Mouse (Mus musculus): ENCODE data around the gene Ptprd.

The Ptprd gene

DNA sequence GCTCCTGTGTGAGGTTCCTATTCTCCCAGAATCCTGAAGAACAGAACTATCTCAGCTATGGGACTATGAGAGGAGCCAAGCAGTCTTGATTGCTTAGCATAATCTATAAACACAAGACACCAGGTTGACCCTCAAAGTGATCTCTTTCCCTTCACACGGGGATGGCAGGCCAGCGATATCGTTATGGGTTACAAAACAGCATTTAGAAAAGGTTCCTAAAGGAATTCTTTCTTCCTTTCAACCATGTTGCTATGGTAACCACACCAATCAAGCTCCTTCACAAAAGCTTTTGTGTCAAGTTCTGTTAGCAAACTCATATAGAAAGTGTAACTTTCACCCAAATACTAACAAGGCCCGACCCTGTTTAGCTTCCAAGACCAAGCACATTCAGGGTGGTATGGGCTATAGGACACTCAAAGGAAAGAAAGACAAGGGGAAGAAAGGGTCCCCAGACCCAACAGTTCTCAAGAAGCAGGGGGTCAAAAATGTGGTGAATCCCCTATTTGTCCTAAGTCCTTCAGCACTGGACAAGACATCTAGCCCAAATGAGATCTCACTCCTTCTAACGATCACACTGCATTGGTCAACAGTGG is 1805.8 kb downstream of the Ptprd start:
- in situ Hi-C loops (cut with MboI, MseI) = no loop called here

DNA sequence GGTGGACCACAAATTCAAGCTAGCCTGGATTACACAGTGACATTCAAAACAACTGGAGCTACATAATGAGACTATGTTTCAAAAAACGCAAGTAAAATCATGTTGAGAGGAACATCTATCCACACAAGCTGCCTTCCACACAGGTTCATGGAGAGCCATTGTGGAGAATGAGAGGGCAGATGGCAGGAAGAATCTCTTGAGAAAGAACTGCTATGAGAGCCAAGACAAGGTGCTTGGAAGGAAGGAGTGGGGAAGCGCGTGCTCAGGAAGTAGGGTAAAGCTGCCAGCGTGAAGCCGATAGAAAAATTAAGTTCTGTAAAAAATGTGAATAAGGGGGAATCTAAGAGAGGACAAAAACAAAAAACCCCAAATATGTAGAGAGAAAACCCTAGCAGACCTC is 1808.5 kb downstream of the Ptprd start:
- in situ Hi-C loops (cut with MboI, MseI) = no loop called here

DNA sequence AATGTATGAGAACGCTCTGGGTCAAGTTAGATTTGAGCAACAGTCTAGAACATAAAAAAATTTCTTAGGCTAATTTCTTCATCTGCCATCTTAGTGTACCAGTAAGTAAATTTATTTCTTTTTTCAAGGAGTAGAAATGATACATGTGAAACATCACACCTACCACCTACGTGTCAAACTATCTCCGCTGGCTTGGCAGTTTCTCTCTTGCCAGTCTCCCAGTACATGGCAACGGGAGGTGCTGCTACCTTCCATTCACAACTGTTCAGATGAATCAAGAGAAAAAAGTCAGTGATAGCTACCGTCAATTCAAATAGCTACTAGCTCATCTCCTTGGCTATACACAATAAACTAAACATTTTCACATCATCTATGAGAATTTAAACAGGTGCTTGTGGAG is 1823.9 kb downstream of the Ptprd start:
- in situ Hi-C loops (cut with MboI, MseI) = no loop called here

DNA sequence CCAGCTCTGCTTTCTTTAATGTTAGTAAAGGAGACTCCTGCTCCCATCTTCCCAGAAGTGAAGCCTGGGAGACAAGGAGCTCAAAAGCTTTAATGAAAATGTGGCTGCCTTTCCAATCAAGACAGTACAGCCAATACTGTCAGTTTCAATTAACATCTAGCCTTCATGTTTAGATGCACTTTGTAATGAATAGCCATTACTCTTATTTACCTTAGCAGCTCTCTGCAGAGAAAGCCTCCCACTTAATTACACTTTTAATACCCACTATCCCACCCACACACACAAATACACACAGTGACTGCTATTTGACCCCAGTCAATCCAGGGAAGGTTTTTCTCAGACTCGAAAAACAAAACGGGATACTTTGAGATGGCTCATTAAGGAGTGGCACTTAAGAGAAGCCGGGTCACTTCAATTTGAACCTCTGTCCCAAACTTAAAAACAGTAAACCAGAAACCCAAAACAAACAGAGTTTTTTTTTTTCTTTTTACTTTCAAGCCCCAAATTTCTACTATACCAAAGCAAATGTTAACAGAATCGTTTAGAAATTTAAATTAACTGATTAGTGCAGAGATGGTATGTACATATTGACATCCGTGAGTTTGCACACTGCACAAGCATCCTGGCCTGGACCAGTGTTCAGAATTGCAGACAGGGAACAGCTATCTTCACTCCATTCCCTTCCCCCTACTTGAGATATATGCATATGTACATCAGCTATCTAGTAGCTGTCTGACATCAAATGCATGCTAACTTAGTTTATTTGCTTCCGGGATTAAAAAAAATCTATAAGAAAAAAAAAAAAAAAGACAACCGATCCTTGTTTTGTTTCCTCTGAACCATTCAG is 1824.6 kb downstream of the Ptprd start:
- in situ Hi-C loops (cut with MboI, MseI) = no loop called here

DNA sequence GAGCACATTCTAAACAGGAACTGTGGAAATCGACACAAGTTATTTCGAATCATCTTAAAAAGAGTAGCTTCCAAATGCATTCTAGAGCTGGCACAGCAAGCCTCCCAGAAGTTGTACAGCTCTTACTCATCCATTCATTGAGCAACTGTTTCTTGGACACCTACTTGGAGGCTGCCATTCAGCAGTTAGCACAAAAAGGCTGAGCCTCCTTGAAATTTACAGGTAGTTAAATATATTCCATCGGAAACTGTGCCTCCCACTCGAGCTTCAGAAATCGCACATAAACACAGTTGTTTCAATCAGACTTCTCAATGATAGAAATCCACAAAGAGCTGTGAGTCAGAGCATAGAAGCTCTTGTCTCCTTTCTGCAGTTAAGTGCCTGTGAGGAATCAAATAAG is 1825.9 kb downstream of the Ptprd start:
- in situ Hi-C loops (cut with MboI, MseI) = no loop called here

DNA sequence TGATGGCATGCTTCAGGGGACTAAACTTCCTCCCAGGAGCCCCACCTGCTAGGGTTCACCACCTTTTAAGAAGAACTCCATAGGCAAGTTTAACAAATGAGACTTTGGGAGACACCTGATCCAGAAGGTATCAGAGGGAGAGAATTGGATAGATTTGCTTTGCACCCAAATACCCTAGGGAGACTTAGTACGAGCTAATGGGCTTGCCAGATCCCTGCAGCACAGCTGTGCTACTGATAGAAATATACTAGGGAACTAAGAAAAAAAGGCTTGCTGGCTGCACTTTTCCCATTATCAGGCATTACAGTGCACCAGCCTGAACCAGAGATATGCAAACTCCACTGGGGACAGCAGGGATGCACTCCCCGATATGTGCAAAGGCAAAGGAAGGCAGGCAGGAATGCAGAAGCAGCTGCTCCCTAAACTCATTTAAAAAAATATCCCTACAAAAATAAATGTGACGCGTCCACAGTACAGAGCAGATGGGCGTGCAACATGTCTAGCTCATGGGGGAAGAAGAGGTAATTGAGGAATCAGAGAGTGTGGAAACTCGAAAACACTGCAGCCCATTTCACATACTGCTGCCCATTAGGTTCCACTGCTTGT is 1831.3 kb downstream of the Ptprd start:
- in situ Hi-C loops (cut with MboI, MseI) = no loop called here

DNA sequence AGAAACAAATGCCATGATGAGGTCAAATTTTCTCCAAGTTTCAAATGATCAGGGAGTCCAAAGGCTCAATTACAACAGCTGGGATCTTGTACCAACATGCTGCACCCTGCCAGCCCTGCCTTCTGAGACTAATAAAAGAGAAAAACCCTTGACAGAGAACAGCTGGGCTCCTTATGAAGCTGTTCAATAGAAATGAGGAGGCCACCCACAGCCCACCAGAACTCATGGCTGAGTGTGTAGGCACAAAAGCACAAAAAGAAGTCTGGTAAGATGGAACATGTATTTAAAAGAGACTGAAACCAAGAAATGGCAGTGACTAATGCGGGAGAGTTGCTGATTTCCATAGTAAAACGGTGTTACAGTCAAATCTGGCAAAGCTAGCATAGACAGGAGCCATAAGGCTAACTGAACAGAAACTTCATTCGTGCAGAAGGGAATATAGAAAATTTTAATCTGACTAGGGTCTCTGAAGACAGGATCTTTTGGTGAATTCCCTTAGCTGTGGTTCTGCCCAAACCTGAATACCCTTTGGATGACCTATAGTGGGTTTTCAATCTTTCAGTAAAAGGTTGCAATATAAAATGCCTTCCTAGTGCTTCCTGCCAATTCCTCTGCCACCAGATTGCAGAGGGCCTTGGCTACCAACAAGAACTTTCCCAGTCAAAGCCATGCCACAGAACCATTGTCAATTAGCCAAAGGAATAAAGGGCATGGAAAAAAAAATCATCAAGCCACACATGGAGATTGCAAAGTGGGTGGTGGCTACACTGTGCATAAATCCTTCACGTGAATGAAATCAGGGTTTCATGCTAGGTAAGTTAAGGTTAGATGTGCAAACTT is 1841.5 kb downstream of the Ptprd start:
- in situ Hi-C loops (cut with MboI, MseI) = no loop called here

DNA sequence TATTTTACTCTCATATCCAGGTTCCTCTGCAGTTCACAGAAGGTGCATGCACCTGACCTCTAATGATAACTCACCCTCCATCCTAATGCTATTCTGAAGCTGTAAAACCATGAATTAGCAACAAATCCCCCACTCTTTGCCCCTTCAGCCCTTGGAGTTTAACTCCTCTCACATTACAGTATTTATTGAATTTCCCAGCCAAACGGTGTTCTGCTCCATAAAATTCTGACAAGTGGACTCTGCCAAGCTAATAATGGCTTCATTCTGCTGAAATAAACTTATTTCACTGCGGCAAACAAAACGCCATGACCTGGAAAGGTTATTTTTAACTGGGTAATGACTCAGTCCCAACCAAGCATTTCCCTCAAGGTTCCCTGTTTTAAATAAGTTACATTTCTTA is 1842.7 kb downstream of the Ptprd start:
- in situ Hi-C loops (cut with MboI, MseI) = no loop called here

DNA sequence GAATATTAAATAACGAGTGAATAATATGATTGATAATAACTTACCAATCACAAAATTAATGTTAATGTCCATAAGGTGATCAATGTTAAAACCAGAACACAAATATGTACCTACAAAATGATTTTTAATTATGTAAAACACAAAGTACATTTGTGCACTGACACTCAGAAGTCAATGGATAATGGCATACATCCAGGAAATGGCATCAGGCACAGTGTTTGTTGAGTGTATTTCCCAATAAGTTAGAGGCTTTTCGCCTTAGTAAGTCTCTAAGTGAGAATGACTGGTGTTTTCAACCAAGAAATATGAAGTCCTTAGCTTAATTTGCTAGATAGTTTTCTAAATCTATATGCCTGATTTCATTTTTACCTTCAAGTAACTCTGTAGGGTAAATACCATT is 1843.5 kb downstream of the Ptprd start:
- in situ Hi-C loops (cut with MboI, MseI) = no loop called here

DNA sequence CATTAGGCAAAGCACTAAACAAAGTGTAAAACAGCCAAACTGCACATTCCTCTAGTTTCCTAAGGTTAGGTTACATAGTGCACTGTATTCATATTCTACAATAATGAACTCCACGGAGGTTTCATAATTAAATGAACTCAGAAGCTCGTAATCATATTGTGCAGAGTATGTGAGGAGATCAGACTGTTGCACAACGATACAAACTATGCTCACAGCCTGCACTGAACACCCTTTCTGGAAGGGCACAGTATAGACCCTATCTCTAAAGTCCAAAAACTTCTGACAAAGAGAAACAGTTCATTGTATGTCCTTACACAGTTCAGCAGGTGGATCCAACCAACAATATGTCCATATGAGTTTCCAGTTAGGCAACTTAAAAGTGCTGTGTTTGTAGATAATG is 1844.5 kb downstream of the Ptprd start:
- in situ Hi-C loops (cut with MboI, MseI) = no loop called here

DNA sequence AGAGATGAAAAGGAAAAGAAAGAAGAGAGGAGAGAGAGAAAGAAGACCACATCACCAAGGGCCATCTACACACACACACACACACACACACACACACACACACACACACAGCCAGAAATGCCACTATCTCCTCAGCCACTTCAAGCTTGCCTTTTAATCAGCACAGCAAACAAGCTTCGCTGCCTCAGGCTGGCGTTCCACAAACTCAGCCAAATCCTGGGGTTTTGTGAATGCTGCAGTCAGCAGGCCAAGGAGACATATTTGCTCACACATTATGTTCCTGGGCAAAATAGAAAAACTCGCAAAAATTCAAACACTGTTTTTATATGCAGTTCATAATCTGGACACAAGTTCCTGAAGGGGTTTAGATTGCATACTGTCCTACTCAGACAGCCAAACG is 1845.9 kb downstream of the Ptprd start:
- in situ Hi-C loops (cut with MboI, MseI) = no loop called here

DNA sequence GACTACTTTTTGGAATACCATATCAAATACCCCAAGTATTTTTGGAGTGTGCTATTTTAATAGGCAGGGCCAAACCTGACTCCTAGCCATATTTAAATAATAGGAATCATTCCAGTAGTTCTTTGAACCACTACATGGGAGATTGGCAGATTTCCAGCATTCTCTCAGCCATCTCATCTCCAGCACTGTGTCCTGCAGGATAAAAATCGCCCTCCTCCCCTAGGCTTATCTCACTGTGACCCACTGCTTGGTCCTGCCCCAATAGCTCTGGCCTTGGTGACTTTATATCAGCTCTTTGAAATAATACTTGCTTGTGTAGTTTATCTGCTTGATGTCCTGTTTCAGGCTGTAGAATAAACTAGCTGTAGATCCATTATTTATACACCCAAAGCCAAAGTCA is 1850.2 kb downstream of the Ptprd start:
- in situ Hi-C loops (cut with MboI, MseI) = no loop called here

DNA sequence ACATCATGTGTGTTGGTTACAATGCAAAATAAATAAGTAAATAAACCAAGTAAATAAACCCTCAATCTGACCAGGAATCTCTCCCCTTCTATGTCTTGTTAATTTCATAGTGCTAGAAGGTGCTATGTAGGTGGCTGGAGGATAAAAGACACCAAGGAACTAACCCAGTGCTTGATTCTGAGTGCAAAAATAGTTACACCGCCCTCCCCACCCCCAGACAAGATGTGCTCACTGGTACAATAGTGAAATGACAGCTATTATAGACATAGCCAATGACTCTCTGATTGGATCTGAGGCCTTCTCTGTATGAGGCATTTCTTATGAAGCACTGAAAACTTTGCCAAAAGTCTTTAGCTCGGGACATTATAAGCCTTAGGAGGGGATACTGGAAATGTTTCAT is 1857.6 kb downstream of the Ptprd start:
- in situ Hi-C loops (cut with MboI, MseI) = no loop called here

DNA sequence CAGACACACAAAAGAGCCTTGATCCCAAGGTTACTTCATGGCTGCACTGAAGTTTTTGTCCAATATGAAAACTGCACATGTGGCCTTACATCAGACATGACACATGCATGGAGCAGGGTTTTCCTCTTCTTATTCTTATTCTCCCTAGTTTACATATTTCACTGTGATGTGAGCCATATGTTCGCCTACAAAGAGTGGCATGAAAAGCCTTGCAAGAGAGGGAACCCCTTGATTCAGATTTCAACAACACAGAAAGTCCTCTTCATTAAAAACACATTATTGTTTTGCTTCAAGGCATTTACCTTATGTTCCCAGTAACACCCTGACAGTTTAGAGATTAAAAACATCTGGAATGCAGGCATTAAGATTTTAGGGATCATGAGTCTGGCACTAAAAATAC is 1859.3 kb downstream of the Ptprd start:
- in situ Hi-C loops (cut with MboI, MseI) = no loop called here

DNA sequence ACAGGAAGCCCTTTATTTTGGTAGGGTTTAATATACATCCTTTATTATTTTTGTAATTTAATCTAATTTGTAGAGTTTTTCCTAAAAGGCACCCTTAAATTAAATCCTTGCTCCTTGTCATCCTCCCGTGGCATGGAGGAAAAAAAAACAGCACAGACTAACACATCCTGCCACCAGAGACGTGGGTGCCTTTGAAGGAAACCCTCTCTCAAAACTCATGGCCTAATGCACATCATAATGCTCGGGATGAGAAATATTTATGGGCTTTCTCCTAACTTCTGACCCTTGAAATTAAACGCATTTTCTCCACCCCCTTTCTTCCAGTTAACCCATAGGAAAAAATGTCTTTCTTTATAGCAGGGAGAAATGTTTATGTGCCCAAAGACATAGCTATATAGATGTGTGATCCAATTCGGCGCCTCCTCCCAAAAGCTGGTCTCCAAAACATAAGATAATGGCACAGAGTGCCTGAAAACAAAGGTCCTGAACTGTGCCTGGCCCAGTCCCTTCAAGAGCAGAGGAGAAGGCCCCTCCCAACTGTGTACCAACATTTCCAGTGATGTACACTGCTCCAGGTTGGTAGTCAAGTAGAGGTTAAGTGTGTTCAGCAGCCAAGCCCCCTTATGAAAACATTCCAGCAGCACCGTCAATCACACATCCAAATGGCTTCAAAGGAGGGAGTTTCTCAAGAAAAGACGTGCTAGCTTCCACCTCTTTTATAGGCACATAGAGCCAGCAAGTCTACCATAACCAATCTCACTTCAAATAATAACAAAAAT is 1860.4 kb downstream of the Ptprd start:
- in situ Hi-C loops (cut with MboI, MseI) = no loop called here

DNA sequence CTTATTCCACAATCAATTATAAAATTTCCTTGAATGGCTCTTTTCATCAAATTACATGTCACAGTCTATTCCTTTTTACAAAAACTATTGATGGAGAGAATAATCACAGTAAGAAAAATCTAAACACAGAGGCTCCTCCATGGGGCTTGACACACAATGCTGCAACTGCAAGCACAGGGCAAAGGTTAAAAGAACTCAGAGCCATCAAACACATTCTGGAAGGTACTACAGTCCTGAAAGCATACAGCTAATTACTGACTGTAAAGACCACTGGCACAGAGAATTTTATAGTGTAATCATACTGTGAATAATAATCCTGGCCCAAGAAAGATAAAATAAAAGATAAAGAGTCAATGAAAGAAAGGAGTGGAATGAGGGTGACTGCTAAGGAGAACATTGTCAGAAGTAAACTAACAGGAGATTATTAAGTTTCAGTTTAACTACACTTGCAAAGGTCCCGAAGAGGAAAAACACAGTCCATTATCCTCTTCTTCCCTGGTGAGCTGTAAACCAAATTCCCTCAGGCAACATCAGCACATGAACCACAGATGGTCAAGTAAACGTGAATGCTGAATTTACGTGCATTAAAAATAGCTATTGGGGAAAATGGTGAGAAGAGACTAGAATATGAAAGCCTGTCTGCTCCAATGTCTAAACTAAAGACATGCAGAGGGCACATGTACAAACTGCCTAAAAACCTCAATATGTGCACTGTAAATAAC is 1861.4 kb downstream of the Ptprd start:
- in situ Hi-C loops (cut with MboI, MseI) = no loop called here

DNA sequence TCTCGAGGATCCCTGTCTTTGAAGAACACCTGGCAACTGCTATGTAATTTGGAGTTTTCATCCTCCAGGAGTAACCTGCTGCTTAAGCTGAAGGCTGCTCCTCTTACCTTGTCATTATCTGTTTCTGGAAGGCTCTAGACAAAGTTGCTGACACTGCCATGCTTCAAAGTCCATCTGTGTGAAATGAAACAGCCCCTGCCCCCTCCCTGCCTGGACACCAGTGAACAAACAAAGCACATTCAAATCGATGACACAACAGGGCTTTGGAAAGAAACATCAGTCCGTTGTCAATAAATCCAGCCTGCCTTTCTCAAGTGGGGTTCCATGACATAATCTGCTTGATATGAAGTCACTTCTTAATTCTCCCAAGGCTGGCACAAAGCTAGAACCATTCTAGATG is 1867.7 kb downstream of the Ptprd start:
- in situ Hi-C loops (cut with MboI, MseI) = no loop called here

DNA sequence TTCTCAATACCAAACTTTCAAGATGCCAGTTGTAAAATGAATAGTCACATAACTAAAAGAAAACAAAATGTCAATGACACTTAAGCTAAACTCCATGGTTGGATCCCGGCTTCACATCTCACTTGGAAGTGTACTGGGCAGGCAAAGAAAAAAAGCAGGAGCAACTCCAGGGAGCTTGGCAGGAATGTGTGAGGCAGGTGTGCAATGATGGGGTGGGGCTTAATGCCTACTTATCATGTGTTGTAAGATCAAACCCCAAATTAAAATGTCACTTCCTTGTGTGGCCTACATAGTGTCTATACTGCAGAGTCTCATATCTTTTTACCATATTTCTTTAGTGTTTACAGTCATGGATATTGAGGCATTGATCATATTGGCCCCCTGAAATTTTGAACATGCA is 1873.8 kb downstream of the Ptprd start:
- in situ Hi-C loops (cut with MboI, MseI) = no loop called here

DNA sequence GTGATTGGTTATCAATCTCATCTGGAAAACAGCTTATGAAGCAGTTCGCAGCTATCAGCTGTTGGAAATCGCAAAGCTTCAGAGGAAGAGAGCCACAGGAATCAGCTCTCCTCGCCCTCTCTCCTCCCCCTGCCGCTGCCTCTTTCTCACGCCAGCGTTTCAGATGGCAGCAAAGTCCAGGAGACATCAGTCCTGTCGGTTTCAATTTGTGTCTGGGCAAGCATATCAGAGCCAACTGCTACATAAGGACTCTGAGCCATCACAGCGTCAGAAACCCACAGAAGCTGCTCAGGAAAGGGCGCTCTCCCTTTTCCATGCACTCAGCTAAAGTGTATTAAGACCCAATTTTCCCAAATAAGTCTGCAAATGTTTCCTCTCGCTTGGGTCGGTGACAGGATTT is 1884.4 kb downstream of the Ptprd start:
- in situ Hi-C loops (cut with MboI, MseI) = no loop called here

DNA sequence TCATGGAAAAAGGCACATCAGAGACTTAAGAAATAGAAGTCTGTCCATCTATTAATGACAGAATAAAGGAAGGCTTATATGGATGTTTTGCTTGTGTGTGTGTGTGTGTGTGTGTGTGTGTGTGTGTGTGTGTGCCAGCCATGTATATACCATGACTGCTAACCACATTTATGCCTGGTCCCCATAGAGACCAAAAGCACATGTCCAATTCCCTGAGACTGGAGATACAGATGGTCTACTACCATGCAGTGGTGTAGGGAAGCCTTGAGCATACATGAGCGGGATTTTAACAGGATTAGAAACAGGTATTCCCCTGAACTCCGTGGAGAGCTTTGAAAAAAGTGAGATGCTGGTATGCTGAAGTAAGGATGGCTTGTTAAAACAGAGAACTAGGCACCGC is 1886.1 kb downstream of the Ptprd start:
- in situ Hi-C loops (cut with MboI, MseI) = no loop called here

DNA sequence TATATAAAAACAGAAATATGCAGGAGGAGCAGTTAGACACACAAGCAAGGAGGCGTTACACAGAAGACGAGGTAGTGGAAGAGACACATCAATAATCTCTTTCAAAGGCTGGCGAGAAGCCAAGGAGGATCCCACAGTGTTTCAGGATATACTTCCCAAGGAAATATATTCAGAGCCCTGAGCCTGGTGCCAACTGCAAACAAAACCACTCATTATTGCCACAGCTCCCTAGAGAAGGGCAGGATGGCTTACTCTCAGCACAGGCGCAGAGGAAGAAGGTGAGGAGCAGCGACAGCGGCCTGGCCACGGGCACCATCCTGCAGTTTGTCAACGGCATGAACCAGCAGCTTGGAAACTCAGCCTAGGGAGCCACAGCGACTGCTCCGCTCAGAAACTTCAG is 1886.8 kb downstream of the Ptprd start:
- in situ Hi-C loops (cut with MboI, MseI) = no loop called here

All from regulatory T cell (primary cell).